Mouse (Mus musculus) lung, postnatal 36 days (tissue): ENCODE measurements around the gene Vegfb.

Experiments used
- DNase-seq: peaks from one replicate; pipeline ENCODE4 v3.0.0; 2022; ENCODE audit warnings: mixed read lengths

Vegfb gene

GRCm38 (mm10) chr19:6987061-6987903 is at the start of gene Vegfb:
Vegfb (minus strand) TSS chr19:6987651.
- peak; percentile 55 for DNase-seq

GRCm38 (mm10) chr19:7034006-7034405 is 46.6 kb upstream of the Vegfb start:
- no peak for DNase-seq

- no peak for DNase-seq
These were observed 42.1 kb upstream of the Vegfb start for GRCm38 (mm10) chr19:7029531-7029930.

GRCm38 (mm10) chr19:7020224-7020641 is 32.8 kb upstream of the Vegfb start:
- peak; percentile 80 for DNase-seq

GRCm38 (mm10) chr19:7019191-7019590 is 31.7 kb upstream of the Vegfb start, which contains the start of gene Fermt3:
Fermt3 (minus strand) TSS chr19:7019469.
- DNase-seq, result peak; percentile 86

- DNase-seq, result no peak
These were observed 31.1 kb upstream of the Vegfb start for GRCm38 (mm10) chr19:7018546-7018945.

- DNase-seq, result peak; percentile 45
These were observed 30.3 kb upstream of the Vegfb start for GRCm38 (mm10) chr19:7017541-7018457.

GRCm38 (mm10) chr19:7014481-7015135 is 27.2 kb upstream of the Vegfb start:
- no peak for DNase-seq

- DNase-seq, result no peak
These were observed 26.5 kb upstream of the Vegfb start for GRCm38 (mm10) chr19:7013984-7014383.

- DNase-seq, result no peak
These were observed 25.0 kb upstream of the Vegfb start for GRCm38 (mm10) chr19:7012426-7012825.

GRCm38 (mm10) chr19:7006892-7007593 is 19.6 kb upstream of the Vegfb start:
- no peak for DNase-seq

GRCm38 (mm10) chr19:6999360-7000063 is 12.1 kb upstream of the Vegfb start:
- DNase-seq, result no peak

- no peak for DNase-seq
These were observed 10.4 kb upstream of the Vegfb start for GRCm38 (mm10) chr19:6997721-6998290.

GRCm38 (mm10) chr19:6996006-6996405 is 8.6 kb upstream of the Vegfb start, which contains the start of the genes Nudt22 and Trpt1:
Nudt22 (minus strand) TSS chr19:6996117.
Trpt1 (plus strand) TSS chr19:6996131.
- peak; percentile 96 for DNase-seq

GRCm38 (mm10) chr19:6995255-6995991 is 8.0 kb upstream of the Vegfb start:
- DNase-seq, result no peak

- DNase-seq, result no peak
These were observed 7.0 kb upstream of the Vegfb start for GRCm38 (mm10) chr19:6994489-6994888.

GRCm38 (mm10) chr19:6994002-6994401 is 6.6 kb upstream of the Vegfb start:
- DNase-seq, result no peak

GRCm38 (mm10) chr19:6993011-6993770 is 5.7 kb upstream of the Vegfb start:
- no peak for DNase-seq

GRCm38 (mm10) chr19:6992011-6992858 is 4.8 kb upstream of the Vegfb start, which contains the start of gene Dnajc4:
Dnajc4 (minus strand) TSS chr19:6992572.
- peak; percentile 99 for DNase-seq
